Mouse (Mus musculus): ENCODE results near the gene Cyp2c23.

Cyp2c23 gene

DNA sequence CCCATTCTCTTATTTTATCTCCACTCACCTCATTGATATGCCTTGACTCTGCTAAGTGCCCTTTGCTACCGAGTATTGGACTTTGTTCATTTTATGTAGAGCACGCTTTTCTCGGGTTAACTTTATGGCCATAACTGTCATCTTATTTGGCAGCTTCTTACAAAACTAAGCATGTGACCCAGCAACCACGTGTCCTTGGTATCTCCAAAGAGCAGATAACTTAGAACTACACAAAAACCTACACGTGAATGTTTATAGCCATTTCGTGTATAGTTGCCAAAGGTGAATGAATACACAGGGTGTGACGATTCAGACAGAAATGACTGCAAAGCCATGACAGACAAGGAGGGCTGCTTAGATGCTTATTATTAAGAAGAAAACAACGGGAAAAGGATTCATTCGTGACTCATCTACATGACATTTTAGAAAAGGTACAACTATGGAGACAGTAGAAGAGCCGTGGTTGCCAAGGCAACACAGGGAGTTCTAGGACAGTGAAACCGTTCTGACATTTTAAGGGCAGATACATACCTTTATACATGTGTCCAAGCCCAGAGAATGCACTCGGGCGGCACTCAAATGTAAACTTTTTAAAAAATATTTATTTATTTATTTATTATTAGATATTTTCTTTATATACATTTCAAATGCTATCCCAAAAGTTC, 4.0 kb downstream of the Cyp2c23 start:
- in situ Hi-C loops (cut with MboI) = no loop called here

DNA sequence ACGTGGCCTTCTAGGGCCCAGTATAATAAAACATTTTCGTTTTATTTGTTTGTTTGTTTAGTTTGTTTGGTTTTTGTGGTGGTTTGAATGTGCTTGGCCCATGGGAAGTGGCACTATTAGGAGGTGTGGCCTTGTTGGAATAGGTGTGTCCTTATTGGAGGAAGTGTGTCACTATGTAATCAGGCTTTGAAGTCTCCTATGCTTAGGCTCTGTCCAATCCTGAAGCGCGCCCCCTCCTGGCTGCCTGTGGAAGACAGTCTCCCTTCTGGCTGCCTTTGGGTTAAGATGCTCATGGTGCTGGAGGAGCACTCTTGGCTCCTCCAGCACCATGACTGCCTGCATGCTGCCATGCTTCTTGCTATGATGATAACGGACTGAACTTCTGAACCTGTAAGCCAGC, 5.9 kb downstream of the Cyp2c23 start:
- in situ Hi-C loops (cut with MboI) = no loop called here

DNA sequence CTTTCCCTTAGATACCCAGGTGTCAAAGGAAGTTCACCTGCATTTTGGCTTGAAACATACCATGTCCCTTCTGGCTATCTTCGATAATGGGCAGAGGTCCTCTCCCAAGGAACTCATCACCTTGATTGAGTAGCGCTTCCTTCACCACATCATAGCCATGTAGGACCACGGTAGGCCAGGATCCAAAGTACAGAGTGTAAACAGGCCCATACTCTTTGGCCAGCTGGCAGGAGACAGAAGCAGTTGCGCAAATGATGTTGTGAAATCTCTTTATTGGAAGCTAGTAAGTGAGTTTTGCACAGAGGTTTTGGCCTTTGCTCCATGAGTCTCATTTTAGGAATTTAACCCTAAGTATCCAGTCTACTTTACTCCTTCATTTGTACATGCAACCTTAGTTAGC, 7.5 kb downstream of the Cyp2c23 start:
- in situ Hi-C loops (cut with MboI) = no loop called here

DNA sequence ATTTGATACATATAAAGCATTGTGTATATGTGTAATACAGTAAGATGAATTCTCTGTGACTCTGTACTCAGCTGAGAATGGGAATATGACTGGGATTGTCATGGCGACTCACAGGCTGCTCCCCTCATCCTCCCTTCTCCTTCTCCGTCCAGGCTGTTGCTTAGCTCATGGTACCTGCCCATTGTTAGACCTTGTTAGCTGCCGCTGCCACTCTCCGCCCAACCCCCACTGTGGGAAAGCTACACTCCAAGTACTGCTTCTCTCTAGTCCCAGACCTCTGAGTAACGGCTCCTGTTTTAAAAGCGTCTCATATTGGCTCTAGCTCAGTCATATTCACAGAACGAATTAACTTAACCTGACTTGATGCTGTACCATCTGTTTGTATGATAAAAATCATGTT, 9.3 kb downstream of the Cyp2c23 start:
- in situ Hi-C loops (cut with MboI) = no loop called here

DNA sequence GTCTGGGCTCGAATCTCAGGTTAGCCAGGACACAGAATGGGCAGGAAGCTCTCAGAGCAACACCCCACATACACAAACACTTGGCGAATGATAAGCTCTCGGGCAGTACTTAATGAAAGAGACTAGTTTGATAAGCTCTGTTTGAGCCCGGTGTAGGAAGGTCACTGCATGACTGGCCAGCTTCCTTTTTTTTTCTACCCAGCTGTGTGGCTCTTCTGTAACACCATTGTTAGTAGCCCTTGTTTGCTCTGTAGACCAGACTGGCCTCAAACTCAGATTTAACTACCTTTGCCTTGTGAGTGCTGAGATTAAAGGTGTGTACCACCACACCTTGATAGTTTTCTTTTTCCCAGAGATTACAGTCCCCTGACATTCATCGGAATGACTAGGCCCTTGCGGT, 15.1 kb downstream of the Cyp2c23 start:
- in situ Hi-C loops (cut with MboI) = no loop called here

DNA sequence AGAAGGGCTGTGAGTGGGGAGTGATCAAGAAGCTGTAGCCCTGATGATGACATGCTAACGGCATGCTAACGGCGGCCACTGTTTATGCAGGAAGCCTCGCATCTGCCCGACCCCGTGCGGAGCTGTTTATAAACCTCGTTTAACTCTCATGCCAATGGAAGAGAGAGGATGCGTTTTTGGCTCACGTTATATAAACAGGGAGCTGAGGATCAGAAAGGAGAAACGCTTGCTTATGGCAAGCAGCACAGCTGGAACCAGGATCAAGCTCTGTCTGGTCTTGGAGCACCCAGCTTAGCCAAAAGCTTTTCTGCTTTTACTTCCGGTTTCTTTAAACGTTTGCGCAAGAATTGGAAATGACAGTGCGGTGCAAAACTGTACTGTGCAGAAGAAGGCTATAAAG, 20.2 kb downstream of the Cyp2c23 start:
- in situ Hi-C loops (cut with MboI) = no loop called here

DNA sequence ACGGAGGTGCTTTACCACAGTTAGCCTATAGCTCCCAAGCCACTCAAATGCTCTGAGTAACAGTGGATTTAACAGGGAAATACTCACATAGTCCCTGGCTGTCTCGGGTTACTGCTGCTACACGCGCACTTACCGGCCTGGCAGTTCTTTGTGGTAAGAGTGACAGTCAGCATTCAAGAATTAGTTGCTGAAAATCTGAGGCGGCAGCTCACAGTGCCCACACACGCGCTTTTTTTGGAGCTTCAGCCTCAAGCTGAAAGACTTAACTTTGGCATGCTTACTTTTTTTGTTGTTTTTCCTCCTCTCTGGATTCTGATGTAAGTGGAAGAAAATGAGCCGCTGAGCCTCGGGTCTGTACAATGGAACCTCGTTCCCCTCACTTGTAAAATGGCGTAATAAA, 21.8 kb downstream of the Cyp2c23 start:
- in situ Hi-C loops (cut with MboI) = no loop called here

DNA sequence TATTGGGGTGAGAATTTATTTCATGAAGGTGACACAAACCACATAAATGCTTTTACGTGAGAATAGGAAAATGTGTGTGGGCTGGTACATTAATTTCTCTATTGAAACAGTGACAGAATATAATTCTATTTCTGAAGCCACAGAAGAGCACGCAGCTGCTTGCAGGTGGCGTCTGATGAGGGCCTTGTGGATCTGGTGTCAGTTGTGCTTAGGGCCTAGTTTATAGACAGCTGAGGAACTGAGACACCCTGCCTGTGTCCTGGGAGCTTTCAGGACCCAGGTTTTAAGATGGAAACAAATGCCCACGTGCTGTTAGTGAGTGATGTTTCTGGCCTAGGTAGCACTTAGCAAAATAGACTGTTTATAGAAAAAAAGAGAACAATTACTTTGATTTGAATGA, 24.0 kb downstream of the Cyp2c23 start:
- in situ Hi-C loops (cut with MboI) = no loop called here

DNA sequence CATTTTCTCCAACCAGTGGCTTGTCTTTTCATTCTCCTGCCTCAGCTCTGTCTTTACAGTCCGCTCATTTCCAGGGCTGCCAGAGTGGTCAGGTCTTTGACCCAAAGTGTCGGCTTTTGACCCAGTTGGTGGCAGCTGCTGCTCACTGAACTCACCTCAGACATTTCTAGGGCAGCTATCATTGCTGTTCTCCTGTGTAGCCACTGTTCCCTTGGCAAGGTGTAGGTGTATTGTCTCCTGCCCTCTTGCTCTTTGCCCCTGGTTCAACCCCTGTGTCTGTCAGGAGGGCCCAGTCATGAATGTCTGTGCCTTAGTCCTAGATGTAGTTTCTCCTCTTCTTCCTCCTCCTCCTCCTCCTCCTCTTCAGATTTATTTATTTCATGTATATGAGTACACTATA, 24.7 kb downstream of the Cyp2c23 start:
- in situ Hi-C loops (cut with MboI) = no loop called here

DNA sequence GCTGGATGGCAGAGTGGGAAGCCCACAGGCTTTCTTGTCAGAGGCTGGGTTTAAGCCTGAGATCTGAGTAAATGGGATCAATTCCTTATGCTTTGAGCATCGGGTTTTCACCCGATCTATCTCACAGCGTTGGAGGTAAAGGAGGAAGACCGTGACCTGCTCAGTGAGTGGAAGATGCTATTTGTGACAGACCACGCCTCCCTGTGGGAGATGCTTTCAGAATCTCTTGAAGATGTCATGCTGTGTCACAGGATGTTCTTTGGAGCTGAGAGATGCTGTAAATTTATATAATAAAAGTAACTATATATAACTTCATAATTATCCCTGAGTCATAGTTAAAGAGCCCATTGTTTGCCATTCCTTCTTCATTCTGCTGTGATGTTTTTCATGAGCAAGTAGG, 28.3 kb downstream of the Cyp2c23 start:
- in situ Hi-C loops (cut with MboI) = no loop called here

DNA sequence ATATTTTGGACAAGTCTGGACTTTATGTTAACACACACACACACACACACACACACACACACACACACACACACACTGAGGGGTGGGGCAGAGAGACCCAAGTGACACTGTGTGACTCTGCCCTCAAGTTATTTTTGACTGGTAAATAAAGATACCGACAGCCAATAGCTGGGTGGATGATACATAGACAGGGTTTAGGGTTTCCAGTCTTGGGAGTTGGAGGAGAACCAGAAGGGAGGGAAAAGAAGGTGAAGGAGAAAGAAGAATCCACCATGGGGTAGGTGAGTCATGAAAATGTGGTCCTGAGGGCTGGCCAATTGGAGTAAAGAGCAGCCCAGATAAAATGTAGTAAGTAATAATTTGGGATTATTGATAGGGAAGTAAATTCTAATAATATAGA, 28.9 kb downstream of the Cyp2c23 start:
- in situ Hi-C loops (cut with MboI) = no loop called here

DNA sequence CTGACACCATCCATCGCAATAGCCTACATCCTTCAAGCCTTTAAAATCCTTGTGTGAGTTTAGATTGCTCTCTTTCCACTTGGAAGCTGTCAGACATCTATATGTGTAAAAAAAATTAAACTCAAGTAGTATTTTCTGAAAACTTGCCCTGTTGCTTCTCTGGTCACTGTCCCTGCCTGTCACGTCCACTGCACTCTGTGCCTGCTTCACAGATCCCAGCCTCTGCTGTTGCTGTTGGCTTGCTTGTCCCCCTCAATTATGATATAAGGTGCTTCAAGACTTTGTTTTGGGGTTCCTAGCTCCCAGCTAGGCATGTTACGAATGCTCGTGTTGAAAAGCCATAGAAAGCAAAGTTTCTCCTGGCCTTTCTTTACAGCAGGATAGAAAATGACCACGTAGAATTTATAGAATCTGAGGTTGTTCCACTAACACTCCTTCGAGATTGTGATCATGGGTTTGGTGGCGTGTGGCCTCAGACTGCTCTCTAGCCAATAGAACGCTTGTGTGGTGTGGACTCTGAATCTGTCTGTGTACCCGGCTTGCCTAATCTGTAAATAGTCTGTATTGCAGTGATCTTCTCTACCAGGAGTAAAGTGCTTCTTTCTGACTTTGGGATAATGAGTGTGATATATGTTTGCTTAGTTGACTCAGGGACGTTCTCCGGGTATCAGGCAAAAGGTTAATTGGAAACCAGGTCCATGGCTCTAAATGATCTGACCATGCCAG, 30.0 kb downstream of the Cyp2c23 start:
- in situ Hi-C loops (cut with MboI) = no loop called here

DNA sequence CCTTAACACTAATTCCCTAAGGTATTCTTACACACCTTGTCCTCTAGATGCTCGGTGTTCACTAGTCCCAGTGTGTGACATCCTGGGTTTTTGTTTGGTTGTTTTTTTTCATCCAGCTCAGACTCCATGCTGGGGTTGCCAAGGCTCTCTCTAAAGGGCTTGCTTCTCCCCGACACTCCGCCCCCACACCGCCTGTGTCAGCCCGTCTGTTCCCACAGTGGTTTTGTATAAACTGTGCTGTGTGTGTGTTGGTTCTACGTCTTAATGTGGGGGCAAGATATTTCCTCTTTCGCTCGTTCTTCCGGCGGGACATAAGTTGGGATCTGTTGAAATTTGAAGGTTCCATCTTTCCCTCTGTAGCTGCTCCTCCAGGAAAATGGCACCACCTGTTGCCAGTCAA, 30.9 kb downstream of the Cyp2c23 start:
- in situ Hi-C loops (cut with MboI) = no loop called here

DNA sequence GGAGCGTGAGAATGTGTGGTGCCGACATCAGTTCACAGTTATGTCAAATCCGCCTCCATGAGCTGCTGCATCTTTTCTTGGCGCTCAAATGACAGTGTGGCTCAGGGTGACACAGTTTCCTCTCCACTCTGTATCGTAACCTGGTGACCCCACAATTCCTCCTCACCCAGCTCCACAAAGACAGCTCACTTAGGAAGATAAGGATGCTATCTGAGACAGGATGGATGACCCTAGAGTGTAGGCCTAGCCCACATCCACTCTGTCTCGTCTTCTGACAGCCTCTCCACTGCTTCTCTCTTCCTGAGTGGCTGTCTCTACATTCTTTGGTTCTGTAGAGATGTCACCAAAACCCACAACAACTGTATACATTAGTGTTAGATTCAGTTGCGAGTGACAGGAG, 33.6 kb downstream of the Cyp2c23 start:
- in situ Hi-C loops (cut with MboI) = no loop called here

DNA sequence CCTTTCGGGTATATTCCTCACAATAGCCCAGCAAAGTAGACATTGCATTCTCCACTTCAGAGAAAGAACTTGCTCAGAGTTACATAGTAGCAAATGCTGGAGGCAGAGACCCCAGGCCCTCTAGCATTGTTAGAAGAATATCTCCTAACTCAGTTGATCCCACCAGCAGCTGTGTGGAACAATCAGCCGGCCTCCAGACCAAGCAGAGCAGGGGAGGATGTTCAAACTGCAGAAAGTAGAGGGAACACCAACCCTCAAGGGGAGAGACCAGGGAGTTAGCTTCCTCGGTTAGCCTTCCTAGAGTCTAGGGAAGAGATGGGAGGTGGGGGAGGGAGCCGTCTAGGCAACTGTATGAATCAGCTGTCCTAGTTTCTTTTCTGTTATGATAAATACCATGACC, 36.5 kb downstream of the Cyp2c23 start:
- in situ Hi-C loops (cut with MboI) = no loop called here

DNA sequence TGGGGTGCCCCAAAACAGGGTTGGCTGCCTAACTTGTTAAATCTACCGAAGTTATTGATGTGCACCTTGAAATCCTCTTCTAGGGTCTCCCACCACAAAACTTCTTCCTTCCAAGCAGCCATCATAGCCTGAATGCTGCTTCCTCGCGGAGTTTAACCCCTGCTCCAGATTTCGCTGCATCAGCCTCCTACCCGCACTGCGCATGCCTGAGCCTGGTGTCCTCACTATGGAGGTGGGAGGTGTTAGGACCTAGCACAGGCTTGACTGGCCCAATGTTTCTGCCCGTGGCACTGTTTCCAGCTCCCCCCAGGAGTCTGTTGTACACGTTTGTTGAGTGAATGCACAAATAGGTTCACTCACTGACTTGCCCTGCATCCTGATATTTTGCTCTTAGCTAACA, 38.6 kb downstream of the Cyp2c23 start:
- in situ Hi-C loops (cut with MboI) = no loop called here

DNA sequence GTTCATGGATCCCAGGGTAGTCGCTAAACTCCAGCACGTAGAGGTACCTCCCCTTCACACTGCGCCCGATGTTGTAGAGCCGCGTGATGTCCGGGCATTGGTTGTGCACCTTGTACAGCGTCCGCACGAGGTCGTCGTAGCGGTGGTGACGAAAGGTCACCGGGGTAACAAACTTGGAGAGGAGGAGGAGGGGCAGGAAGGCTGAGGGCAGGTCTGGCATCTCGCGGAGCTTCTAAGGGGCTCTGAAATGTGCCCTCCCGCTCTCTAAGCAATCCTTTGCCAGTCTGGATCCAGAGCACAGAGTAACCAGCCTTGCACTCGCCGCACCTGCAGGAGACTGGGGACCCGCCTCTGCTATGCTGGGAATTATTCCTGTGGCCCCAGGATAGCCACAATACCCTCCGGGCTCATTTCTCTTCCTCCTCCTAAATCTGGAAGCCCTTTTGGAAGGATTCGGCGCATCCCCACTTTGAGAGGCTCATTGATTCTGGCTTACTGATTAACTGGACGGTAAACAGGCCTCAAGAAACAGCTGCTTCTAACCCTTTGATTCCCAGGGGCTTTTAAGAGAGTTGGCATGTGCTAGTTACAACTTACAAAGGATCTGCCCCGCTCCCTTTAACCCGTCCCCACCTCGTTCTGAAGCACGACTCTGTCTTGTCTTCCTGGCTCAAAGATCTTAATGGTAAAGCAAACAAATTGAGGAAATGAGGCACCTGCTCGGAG, 42.8 kb downstream of the Cyp2c23 start, which contains the start of gene Cpn1:
Gene Cpn1 (minus strand): TSS at position 488 of the 726 bp plus-strand sequence.
- in situ Hi-C loops (cut with MboI) = no loop called here

DNA sequence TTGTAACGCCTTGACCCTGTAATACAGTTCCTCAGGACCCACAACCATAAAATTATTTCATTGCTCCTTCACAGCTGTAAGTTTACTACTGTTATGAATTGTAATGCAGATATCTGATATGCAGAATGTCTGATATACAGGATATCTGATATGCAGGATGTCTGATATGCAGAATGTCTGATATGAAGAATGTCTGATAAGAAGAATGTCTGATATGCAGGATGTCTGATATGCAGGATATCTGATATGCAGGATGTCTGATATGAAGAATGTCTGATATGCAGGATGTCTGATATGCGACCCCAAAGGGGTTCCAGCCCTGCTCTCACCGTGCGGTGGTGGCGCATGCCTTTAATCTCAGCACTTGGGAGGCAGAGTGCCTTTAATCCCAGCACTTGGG, 47.0 kb downstream of the Cyp2c23 start:
- in situ Hi-C loops (cut with MboI) = no loop called here

DNA sequence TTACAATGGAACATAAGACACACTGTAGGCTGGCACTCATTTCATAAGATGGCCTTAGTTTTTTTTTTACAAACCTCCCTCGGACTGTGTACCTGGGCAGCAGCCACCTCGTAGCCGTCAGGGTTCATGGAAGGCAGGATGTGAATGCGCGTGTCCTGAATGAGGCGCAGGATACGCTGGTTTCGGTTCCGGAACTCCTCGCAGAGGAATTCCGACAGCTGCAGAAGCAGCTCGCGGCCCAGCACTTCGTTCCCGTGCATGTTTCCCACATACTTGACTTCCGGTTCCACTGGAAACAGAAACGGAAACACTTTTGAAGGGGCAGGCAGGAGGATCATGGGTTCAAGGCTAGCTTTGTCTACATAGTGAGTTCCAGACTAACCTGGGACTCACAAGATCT, 48.3 kb downstream of the Cyp2c23 start:
- in situ Hi-C loops (cut with MboI) = no loop called here

DNA sequence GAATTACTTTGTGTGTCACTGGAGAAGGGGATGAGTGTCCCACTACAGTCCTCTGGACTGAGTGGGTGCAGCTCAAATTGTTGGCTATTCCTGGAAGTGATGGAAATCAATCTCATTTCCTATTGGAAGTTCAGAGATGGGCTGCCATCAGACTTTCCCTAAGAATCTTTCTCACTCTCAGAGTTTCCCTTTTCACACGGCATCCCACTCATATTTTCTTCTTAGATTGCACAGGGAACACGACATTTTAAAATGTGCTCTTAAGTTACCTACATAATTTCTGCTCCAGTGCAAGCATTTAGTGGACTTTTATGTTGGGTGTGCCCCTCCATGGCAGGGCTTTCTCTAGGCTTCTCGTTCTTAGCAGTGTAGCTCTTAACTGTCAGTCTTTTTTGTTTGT, 51.2 kb downstream of the Cyp2c23 start:
- in situ Hi-C loops (cut with MboI) = no loop called here

DNA sequence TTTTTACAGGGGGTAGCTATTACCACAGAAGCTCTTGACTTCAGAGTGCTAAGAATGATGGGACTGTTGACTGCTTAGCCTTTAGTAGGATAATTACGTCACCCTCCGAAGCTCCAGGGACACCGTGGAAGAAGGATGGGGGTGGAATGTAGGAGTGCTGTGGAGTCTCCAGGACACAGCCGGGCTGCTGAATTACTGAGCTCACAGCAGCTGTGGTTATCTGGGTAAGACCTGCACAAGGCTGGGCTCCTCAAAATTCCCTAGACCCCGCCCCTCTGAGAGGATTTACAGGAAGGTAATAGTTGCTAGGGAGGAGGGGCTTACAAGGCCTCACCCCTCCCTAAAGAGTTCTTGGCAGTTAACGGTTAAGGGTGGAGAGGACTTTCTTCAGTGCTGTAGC, 52.3 kb downstream of the Cyp2c23 start:
- in situ Hi-C loops (cut with MboI) = no loop called here

DNA sequence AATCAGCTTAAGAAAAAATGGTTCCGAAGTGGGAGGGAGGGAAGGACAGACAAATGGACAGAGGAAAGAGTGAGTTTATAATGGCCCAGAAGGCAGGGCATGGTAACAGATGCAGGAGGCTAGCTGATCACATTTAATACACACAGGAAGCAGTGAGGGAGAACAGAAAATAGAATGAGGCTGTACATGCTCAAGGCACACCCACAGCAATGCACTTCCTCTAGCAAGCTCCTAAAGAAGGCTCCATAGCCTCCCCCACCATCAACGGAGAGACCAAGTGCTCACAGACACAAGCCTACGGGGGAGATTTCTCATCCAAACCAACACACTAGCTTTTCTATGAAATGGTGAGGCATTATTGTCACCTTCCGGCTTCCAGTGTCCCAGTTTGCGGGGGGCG, 54.8 kb downstream of the Cyp2c23 start:
- in situ Hi-C loops (cut with MboI) = no loop called here

DNA sequence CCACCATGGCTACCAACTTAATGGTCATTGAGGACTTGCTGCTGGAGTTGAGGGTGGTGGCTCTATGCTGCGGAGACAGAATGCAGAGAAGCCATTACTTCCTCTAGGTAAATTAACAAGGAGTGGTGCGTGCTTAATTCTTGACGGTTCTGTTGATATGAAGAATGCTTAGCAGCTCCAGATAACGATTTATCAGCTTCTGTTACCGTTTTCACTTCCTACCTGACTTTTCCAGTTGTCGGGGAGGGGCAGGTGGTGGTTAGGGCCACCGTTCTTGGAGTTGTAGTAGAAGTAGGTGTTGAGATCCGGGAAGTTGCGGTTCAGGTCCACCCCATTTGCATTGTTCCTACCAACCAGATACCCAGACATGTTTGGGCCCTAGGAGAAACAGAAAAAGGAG, 55.3 kb downstream of the Cyp2c23 start:
- in situ Hi-C loops (cut with MboI) = no loop called here

Data from mature B cell (primary cell).